Mouse (Mus musculus): ENCODE data around the gene Cmc2.

The Cmc2 gene

DNA sequence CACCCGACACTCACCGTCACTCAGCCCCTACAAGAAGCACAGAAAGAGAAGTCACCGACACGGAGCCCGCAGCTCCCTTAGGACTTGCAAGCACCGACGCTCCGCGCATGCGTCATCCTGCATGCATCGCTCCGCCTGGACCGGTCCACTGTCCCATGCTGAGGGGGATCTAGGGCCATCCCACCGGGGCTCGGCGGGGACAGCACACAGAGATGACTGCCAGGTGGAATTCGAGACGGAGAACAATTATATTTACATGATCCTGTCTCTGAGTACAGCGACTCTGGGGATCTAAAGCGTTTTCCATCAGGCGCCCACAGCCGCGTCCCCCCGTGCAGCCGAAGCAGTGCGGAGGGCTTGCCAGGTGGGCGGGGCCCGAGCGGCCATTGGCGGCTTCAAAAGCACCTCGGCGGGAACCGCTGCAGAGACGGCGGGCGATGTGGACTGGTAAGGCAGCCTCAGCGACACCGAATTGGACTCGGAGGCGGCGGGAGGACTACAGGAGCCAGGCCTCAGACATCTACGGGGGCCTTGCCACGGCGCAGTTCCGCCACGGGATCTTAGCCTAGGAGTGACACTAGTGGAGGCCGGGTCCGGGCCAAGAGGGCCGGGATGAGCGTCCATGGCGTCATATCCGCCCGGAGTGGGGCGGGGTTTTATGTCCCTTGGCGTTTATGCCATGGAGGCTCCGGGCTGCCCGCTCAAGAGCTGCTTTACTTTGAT, at the start of gene Cmc2, which contains the start of gene Cenpn:
TSS of gene Cmc2 (minus strand) at position 119 of the 723 bp plus-strand sequence.
TSS of gene Cenpn (plus strand) at position 394 of the 723 bp plus-strand sequence.
- peak; percentile 87 to 93 for DNase-seq (ENCODE audit: low spot score in 2 of 2)

DNA sequence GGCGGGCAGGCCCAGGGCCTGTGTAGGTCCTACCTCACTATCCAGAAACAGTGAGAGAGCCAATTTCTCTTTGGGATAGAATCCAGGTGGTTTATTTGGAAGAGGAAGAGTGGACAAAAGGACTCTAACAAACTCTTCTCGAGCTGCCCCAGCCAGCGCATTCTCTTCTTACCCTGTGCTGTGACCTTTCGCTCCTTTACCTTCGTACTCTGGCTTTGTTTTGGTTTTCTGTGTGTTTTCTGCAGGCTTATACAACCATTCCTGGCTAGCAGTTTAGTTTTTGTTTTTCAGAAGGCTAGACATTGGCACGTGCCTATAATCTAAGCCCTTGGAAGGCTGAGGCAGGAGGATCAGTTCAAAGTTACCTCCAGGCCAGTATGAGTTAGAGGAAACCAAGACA, 48.3 kb upstream of the Cmc2 start:
- no peak for DNase-seq (ENCODE audit: low spot score in 2 of 2)

DNA sequence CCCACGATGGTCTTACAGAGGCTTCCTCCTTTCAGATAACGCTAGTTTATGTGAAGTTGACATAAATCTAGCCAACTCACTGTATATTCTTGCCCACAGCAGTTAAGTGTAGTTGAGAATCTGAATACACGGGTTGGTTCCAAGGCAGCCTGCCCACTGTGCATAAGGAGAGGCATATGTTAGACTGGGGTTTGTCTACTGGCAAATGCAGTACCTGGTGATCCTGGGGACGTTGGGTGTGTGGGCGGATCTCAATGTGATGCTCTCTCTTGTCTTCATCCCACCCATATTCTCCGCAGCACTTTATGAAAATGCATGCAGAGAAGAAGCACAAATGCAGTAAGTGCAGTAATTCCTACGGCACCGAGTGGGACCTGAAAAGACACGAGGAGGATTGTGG, 33.2 kb upstream of the Cmc2 start:
- DNase-seq (ENCODE audit: low spot score in 2 of 2) = peak; percentile 83 to 90

DNA sequence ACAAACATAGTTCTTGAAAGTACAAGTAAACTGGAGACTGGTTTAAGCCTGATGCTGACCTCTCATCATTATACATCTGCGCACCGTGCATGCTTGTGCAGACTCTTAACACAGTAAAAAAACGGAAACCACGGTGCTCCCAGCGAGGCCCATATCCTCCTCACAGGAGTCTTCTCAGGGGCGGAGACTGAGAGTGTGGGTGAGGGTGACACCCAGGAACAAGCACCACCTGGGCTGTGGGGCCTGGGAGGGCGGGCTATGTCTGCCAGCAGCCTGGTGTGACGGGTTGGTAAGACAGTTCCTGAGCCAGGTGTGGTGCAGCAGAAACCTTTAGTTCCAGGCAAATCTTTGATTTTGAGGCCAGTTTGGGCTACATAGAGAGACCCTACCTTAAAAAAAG, 31.2 kb upstream of the Cmc2 start:
- no peak for DNase-seq (ENCODE audit: low spot score in 2 of 2)

DNA sequence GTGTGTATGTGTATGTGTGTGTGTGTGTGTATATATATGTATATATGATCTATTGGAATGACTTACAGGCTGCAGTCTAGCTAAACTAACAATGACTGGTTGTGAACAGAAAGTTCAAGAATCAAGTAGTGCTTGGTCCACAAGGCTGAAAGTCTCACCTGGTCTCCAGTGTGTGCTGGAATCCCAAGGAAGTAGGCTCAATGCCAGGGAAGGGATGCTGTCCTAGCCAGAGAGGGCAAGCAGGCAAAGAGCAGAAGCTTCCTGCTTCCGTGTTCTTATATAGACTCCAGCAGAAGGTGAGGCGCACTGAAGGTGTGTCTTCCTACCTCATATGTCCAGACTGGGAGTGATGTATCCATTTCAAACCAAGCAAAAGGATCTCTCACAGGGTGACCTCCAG, 30.5 kb upstream of the Cmc2 start:
- no peak for DNase-seq (ENCODE audit: low spot score in 2 of 2)

DNA sequence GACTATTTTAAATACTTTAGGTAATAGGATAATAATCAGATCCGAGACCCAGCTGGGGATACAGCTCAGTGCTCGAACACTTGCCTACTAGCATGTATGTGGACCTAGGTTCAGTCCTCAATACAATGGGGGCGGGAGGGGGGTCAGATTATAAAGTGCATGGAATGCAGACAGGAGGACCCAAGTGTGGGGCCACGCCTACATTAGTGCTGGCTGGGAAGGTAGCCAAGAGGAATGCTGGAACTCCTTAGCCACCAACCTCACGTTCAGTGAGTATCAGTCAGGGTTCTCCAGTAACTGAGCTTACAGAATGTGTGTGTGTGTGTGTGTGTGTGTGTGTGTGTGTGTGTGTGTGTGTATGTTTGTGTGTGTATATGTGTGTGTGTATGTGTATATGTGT, 30.1 kb upstream of the Cmc2 start:
- no peak for DNase-seq (ENCODE audit: low spot score in 2 of 2)

DNA sequence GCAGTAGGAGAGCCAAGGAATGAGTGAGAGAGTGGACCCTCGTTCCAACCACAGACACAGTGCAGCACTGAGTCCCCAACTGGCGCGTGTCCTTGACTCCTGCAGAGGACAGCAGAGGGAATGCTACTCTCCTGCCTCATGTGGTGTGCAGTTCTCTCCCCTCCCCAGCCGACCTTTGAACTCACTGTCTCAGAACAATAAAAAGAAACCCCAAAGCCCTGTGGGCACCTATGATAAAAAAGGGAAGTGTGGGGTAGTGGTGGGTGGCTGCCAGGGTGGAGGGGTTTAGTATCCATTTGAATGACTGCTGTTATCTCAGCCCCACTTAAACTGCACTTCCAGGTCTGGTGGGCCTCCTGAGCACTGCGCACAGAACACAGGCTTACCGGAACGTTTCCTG, 26.3 kb upstream of the Cmc2 start:
- DNase-seq (ENCODE audit: low spot score in 2 of 2) = no peak

DNA sequence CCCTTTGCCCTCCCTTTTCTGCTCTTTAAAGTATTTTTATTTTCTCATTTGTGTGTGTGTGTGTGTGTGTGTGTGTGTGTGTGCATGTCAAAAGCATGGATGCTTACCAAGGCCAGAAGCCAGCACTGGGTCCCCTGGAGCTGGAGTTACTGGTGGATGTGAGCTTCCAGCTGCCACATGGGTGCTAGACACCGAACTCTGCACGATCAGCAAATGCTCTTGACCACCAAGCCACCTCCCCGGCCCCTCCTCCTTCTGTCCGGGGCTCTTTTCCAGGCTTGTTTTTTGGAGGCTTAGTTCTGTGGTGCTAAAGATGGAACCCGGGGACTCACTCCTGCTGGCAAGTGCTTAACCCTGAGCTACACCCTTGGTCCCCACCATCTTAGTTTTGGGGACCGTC, 25.6 kb upstream of the Cmc2 start:
- no peak for DNase-seq (ENCODE audit: low spot score in 2 of 2)

DNA sequence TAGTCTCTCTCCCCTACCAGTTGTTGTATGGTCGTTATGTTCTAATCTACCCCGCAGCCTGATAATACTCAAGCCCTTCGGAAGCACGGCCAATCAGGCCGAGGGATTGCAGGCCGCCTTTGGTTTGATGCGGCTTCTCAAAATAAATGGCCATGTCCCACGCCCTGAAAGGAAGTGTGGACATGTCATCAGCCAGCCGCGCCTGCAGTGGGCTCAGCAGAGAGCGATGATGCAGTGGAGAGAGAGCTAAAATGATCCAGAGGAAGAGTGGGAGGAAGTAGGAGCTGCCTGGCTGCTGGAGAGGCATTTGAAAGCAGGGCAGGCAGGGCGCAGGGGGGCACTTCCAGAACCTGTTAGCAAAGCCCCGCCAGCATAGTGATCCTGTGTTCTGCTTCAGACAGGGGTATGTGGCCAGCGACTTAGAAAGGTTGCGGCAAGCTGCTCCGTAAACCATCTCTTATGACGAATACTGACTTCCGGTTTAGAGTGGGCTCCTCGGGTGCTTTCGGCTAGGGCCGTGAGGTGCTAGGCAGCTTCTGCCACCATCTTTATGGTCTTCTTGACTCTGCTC, 25.1 kb upstream of the Cmc2 start:
- DNase-seq (ENCODE audit: low spot score in 2 of 2) = peak; percentile 73 to 76

DNA sequence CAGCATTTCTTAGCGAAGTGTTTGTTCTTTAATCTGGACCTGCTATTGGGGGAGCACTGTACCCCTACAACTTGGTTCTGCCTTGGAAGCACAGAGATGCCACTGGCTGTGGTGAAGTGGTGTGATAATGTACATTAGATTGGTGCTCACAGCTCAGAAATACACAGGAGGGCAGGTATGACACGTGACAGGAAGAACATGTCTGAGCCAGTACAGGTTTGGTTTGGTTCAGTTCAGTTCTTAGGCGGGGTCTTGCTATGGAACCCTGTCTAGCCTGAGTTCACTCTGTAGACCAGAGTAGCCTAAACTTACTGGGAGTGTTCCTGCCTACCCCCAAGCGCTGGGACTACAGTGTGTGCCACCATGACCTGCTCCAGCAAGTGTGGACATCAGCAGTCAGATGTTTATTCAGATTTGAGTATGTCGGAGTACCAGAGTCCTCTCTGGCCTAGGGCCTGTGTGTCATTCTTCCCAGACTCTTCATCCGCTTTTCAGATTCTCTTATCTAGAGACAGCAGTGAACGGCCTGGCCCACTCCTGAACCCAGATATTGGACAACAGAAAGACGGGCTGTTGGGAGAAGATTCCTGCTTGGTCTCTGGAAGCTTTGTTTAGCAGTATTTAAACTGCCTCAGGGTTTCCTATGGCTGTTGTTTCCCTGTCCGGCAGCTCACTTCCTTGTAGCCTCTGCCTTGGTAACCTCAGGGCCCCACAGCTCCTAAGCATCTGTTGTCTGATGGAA, 24.1 kb upstream of the Cmc2 start:
- DNase-seq (ENCODE audit: low spot score in 2 of 2) = no peak

DNA sequence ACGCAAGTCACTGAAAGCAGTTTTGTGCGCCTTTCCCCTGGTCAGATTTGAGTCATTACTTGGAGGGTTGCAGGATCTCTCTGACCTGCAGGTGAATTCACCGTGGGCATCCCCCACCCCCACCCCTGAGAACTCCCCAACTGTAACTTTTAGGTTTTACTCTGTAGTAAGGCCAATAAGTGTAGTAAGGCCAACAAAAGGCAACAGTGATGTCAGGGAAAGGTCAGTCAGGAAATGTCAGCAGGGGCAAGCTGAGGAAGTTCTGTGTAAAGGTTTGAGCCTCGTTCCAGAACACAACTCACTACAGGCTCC, 23.1 kb upstream of the Cmc2 start:
- DNase-seq (ENCODE audit: low spot score in 2 of 2) = no peak

DNA sequence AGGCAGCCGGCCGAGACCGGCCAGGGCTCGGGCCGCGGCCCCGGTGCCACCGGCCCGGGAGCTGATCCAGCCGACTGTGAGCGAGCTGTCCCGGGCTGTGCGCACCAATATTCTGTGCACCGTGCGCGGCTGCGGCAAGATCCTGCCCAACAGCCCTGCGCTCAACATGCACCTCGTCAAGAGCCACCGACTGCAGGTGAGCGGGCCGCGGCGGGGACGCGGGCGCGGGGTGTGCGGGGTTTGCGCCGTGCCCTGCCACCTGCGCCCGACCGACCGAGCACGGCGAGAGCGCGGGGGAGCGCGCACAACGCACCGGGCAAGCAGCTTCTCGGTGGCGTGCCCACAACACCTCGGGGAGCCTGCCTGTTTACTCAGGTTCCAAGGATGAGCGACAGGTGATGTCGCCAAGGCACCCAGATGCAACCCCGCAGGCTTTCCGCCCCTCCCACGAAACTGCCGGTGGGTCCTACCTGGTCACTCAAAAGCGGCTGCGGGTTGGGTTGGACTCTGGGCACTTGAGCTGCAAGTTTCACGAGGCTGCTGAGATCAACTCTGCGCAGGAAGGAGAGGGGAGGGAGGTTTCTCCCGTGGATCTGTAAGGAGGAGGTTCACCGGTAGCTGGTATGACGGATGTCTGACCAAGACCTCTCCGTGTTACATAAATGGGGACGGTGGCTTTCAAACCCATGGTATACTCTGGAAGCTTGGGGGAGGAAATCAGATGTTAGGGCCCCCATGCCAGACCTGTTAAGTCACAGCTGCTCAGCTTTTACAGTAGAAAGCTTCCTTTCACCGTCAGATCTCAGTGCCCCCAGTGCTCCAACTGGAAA, 22.5 kb upstream of the Cmc2 start:
- peak; percentile 47 to 60 for DNase-seq (ENCODE audit: low spot score in 2 of 2)

DNA sequence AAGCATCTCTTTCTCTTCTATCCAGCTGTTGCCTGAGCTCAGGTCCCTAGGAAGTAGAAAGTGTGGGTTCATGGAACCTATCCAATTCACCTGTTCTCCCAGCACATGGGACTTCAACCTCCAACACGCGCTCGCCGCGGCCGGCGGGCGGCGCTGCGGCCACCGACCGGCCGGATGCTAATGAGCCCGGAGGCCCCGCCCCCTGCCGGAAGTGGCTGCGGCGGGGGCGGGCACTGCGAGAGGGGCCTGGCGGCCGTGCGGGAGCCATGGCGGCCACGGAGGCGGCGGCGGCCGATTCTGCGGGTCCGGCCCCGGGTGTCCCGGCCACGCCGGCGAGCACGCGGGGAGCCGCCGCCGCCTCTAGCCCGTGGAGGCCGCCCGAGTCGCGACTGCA, 21.9 kb upstream of the Cmc2 start, which contains the start of gene Atmin:
TSS of gene Atmin (plus strand) at position 233 of the 394 bp plus-strand sequence.
- DNase-seq (ENCODE audit: low spot score in 2 of 2) = peak; percentile 73 to 77

DNA sequence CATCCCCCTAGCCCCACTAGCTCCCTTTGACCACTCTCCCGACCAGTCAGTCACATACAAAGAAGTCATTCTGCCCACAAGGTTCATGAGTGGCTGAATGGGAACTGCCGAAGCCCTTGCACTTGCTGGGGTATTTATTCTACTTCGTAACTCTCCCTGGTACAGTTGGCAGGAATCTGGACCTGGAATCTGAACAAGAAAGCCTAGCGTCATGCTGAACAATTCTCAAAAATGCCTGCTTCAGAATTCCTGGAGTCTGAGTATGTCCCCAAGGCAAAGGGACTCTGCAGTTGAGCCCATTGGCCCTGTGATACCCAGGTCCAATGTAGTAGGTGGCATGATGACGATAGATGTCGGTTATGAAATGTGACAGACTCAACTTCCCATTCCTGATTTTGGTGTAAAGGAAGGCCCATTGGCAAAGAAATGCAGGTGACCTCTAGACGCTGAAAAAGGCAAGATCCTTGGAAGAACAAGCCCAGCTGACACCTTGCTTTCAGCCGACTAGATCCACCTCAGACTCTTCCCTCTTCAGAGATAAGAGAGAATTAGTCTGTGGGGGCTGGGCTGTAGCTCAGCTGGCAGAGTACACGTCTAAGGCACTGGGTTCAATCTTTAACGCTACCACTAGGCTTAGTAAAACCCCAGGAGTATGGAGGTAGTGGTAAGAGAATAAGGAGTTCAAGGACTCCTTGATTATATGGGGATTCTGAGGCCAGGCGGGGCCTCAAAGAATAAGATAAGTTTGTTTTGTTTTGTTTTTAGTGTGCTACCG, 21.2 kb upstream of the Cmc2 start:
- no peak for DNase-seq (ENCODE audit: low spot score in 2 of 2)

DNA sequence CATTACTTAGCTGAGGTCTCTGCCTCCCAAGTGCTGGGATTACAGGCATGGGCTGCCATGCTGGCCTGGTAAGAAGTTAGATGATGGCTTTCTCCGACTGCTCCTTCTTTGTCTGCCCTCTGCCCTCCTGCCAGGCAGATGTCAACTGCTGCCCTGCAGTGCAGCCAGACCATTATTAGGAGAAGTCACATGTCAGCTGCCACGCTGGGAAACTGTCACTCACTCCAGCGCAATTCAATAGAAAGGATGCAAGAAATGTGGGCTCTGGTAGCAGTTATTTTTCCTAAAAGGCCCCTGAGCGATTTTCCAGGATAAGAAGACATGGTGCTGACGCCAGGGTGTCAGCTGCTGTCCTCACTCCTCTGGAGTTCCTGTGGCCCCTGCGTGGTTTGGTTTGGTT, 14.3 kb upstream of the Cmc2 start:
- DNase-seq (ENCODE audit: low spot score in 2 of 2) = no peak

DNA sequence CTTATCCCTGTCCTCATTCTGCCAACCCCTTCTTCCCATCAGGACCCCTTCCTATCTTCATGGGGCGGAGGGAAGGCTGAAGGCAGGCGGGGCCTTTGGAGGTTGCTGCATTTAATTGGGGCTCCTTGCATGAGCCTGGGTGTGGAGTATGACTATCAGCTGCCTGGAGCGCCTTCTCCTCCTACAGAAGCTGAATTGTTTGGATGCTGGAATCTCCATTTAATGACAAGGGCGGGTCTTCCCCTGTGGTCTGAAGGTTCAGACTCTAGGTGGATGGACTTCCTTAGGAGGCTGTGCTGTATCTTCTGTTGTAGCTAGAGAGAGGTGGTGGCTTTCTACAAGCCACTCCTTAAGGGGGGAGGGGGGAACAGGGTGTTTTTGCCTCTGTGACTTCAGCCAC, 13.7 kb upstream of the Cmc2 start:
- no peak for DNase-seq (ENCODE audit: low spot score in 2 of 2)

DNA sequence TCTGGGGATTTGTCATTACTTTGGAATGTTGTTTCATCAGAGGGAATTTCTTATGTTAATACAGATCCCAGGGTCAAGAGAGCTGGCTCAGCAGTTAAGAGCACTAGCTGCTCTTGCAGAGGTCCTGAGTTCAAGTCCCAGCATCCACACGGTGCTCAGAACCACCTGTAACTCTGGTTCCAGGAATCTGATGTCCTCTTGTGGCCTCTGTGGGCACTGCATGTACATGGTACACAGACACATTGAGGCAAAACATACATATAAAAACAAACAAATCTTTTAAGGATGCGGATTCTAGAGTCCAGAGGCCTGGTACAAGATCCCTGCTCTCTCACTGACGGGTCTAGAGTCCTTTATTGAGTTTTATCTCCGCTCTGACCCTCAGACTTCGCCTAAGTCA, 7.3 kb upstream of the Cmc2 start:
- DNase-seq (ENCODE audit: low spot score in 2 of 2) = no peak

DNA sequence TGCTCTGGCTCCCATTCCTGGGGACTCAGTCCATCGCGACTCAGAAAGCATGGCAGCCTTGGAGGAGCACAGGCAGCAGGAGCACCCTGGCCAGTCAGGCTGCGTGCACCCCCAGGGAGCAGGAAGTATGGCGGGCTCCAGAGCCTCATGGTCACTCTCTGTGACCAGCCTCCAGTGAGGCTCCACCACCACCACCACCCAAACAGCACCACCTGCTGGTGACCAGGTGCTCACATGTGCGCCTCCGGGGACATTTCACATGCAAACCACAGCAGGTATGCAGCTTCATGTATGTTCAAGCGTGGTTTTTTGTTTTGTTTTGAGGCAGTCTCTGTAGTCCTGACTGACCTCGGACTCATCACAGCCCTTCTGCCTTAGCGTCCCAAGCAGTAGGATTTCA, 6.6 kb upstream of the Cmc2 start:
- DNase-seq (ENCODE audit: low spot score in 2 of 2) = no peak

DNA sequence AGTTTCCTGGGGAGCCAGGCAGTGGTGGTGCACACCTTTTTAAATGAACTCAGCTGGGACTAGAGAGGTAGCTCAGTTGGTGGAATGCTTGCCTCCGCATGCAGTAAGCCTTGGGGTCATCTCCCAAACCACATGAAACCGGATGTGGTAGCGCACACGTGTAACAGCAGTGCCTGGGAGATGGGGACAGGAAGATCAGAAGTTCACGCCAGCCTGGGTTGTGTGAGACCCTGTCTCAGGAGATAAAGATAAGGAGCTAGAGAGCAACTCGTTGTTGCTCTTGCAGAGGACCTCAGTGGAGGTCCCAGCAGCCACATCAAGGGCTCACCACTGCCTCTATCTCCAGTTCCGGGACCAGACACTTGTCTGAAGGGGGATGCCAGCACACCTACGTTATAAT, 2.3 kb upstream of the Cmc2 start:
- DNase-seq (ENCODE audit: low spot score in 2 of 2) = no peak

DNA sequence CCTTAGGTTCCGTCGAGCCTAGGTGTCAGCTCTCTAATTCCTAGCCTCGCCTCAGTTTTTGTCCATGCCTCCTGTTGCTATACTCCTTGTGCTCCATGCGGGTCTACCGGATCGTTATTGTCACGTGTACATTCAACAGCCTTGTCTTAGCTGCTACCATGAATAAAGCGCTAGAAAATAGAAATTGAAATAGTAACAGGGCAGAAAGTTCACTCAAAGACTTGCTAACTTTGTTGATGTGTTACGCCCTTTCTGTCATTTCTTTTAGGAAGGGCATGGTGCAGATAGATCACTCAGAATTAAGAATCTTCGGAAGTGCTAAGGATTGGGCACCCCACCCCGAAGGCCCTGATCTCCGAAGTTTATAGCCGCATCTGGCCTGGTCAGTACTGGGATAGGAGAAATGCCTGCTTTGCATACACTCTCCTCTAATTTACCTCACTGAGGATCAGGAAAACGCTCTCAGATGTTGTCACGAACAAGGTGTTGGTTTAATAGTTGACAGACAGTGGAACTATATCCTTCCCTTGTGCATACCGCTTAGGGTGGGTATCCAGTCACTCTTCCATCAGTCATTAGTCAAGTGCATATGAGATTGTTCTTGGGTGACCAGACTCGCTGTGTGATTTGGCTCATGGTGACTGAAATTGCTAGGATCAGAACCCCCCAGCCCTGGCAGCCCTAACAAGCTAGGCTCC, 954 bp upstream of the Cmc2 start:
- no peak for DNase-seq (ENCODE audit: low spot score in 2 of 2)

DNA sequence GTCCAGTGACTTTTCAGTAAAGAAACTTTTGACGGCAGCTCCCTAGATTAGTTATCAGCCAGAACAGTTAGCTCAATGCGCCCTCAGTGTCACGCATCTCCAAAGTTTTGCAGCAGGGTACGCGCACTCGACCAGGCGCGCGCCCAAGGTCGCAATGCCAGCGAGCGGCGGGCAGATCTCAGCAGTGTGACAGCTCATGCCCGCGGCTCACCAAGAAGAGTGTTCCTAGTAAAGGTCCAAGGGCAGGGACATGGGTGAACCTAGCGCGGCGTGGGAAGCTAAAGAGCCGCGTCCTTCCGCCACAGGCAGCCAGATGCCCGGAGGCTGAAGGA, 284 bp downstream of the Cmc2 start:
- no peak for DNase-seq (ENCODE audit: low spot score in 2 of 2)
